Comparison of ENCODE assay signal across 9 mouse cellular contexts in genomic region chr11:96251480-96252031, GRCm38 (mm10). TPM values are rescaled to one million over a fixed set of nuclear protein-coding genes. Genes with fewer than 3 reads are reported as not detected.
DNase-seq lines count a peak whose midpoint lies in the region; ATAC-seq and TF ChIP-seq lines count a peak whose summit lies in the region.
"Had no signal": no experiment of that assay in that cellular context is flagged by ENCODE, and none has a peak within 500 bp of the region (broad histone marks: within the 10 kb centered on the region; RNA-seq: fewer than 3 reads in every experiment).

No protein-coding gene starts in this region.

- 0 out of 2 replicates have a peak overlapping the region, but pooled peaks have one; percentile 8 for H3K4me2 ChIP-seq in lung, postnatal 0 days (replicated peaks; ENCODE audit: low read depth, low read length)
- H3K4me2 ChIP-seq in stomach, embryonic 16.5 days (ENCODE audit: low read depth, low read length), result no peak overlapping the region
- H3K4me2 ChIP-seq in forebrain, embryonic 13.5 days, result no peak overlapping the region
- H3K4me2 ChIP-seq: liver, embryonic 13.5 days had no signal

- DNase-seq in lung, postnatal 0 days (ENCODE audit: low spot score), result no peak
- no peak for DNase-seq in lung, postnatal 10 days
- DNase-seq in embryo, embryonic 11 days, result peak; percentile 42
- peak; percentile 68 for DNase-seq in kidney, postnatal 10 days
- DNase-seq in retina, embryonic 14.5 days (ENCODE audit: low spot score), result no peak
- DNase-seq in right cerebral cortex, adult 18-20 months, result no peak
- DNase-seq: liver, embryonic 13.5 days had no signal

- no peak for ATAC-seq in lung, postnatal 0 days
- no peak for ATAC-seq in stomach, embryonic 16.5 days (ENCODE audit: insufficient read depth, low FRiP score)
- no peak for ATAC-seq in forebrain, embryonic 13.5 days

- 2% methylated on average over 45 of the region's 46 CpGs for WGBS in lung, postnatal 0 days
- WGBS in stomach, embryonic 16.5 days, result 2% methylated on average over 46 of the region's 46 CpGs
- WGBS in forebrain, embryonic 13.5 days, result 2% methylated on average over 46 of the region's 46 CpGs

- peaks cover 66% of the 10 kb centered on the region for H3K27me3 ChIP-seq in lung, postnatal 0 days (replicated peaks; ENCODE audit: insufficient read depth, low read length)
- H3K27me3 ChIP-seq in stomach, embryonic 16.5 days (ENCODE audit: control insufficient read depth, insufficient read depth, low read length), result peaks cover 74% of the 10 kb centered on the region
- peaks cover 100% of the 10 kb centered on the region for H3K27me3 ChIP-seq in forebrain, embryonic 13.5 days

- TF ChIP-seq CTCF in lung, postnatal 0 days (IDR thresholded peaks at IDR 0.05), result no peak

- peak overlapping the region; percentile 2; the same call in 1 of the 2 replicates for H3K4me3 ChIP-seq in lung, postnatal 0 days (ENCODE audit: low read depth, low read length)
- 0 out of 2 replicates have a peak overlapping the region, but pooled peaks have one; percentile 6 for H3K4me3 ChIP-seq in stomach, embryonic 16.5 days (replicated peaks; ENCODE audit: low read length)
- no peak overlapping the region for H3K4me3 ChIP-seq in forebrain, embryonic 13.5 days
- H3K4me3 ChIP-seq: liver, embryonic 13.5 days had no signal

- H3K36me3 ChIP-seq in lung, postnatal 0 days (ENCODE audit: insufficient read depth, low read length), result no peaks in the 10 kb centered on the region
- no peaks in the 10 kb centered on the region for H3K36me3 ChIP-seq in stomach, embryonic 16.5 days (ENCODE audit: control insufficient read depth, insufficient read depth, low read length)
- no peaks in the 10 kb centered on the region for H3K36me3 ChIP-seq in forebrain, embryonic 13.5 days (ENCODE audit: poor library complexity, severe bottlenecking)
- H3K36me3 ChIP-seq: liver, embryonic 13.5 days had no signal

- H3K9me3 ChIP-seq in lung, postnatal 0 days (ENCODE audit: low read length), result no peaks in the 10 kb centered on the region
- no peaks in the 10 kb centered on the region for H3K9me3 ChIP-seq in stomach, embryonic 16.5 days (replicated peaks; ENCODE audit: control insufficient read depth, low read length)
- H3K9me3 ChIP-seq in forebrain, embryonic 13.5 days (replicated peaks), result peaks cover 7% of the 10 kb centered on the region
- H3K9me3 ChIP-seq: liver, embryonic 13.5 days had no signal

- H3K27ac ChIP-seq in lung, postnatal 0 days (ENCODE audit: low read length), result no peak overlapping the region
- no peak overlapping the region for H3K27ac ChIP-seq in stomach, embryonic 16.5 days (ENCODE audit: low read length)
- no peak overlapping the region for H3K27ac ChIP-seq in forebrain, embryonic 13.5 days
- H3K27ac ChIP-seq: liver, embryonic 13.5 days had no signal

- no peaks in the 10 kb centered on the region for H3K4me1 ChIP-seq in lung, postnatal 0 days (ENCODE audit: insufficient read depth, low read depth, low read length)
- H3K4me1 ChIP-seq in stomach, embryonic 16.5 days (ENCODE audit: control insufficient read depth, insufficient read depth, low read length), result no peaks in the 10 kb centered on the region
- no peaks in the 10 kb centered on the region for H3K4me1 ChIP-seq in forebrain, embryonic 13.5 days
- H3K4me1 ChIP-seq: liver, embryonic 13.5 days had no signal

- no peak overlapping the region for H3K9ac ChIP-seq in lung, postnatal 0 days (replicated peaks; ENCODE audit: low read depth)
- H3K9ac ChIP-seq in stomach, embryonic 16.5 days (ENCODE audit: low read length), result no peak overlapping the region
- no peak overlapping the region for H3K9ac ChIP-seq in forebrain, embryonic 13.5 days
- H3K9ac ChIP-seq: liver, embryonic 13.5 days had no signal

- no peak for TF ChIP-seq EP300 in lung, postnatal 0 days (IDR thresholded peaks at IDR 0.05)

RNA-seq across cellular contexts. Expression of gene Hoxb9, which starts 19.7 kb away (rescaled TPM):
- not detected in 2 replicates for polyA plus RNA-seq in lung, postnatal 0 days (2015; fragmentation: Nextera tagmentation; extraction: Ambion mirVana)
- polyA plus RNA-seq in stomach, embryonic 16.5 days (2015; fragmentation: Nextera tagmentation; extraction: Ambion mirVana), result 0.14 and 0.16 TPM in 2 replicates
- not detected in 2 replicates for polyA plus RNA-seq in forebrain, embryonic 13.5 days (2015; fragmentation: Nextera tagmentation; extraction: Ambion mirVana)

RNA-seq across cellular contexts. Expression of gene Hoxb8, which starts 30.1 kb away (rescaled TPM):
- 0.23 and 0.35 TPM in 2 replicates for polyA plus RNA-seq in lung, postnatal 0 days (2015; fragmentation: Nextera tagmentation; extraction: Ambion mirVana)
- 0.44 and 1.5 TPM in 2 replicates for polyA plus RNA-seq in stomach, embryonic 16.5 days (2015; fragmentation: Nextera tagmentation; extraction: Ambion mirVana)
- polyA plus RNA-seq in forebrain, embryonic 13.5 days (2015; fragmentation: Nextera tagmentation; extraction: Ambion mirVana), result not detected in 2 replicates
- polyA plus RNA-seq: liver, embryonic 13.5 days had no signal

RNA-seq across cellular contexts. Expression of gene Hoxb7, which starts 34.9 kb away (rescaled TPM):
- polyA plus RNA-seq in lung, postnatal 0 days (2015; fragmentation: Nextera tagmentation; extraction: Ambion mirVana), result 1.3 and 1.9 TPM in 2 replicates
- 6.3 and 8.3 TPM in 2 replicates for polyA plus RNA-seq in stomach, embryonic 16.5 days (2015; fragmentation: Nextera tagmentation; extraction: Ambion mirVana)
- not detected in 2 replicates for polyA plus RNA-seq in forebrain, embryonic 13.5 days (2015; fragmentation: Nextera tagmentation; extraction: Ambion mirVana)

RNA-seq across cellular contexts. Expression of gene Hoxb6, which starts 40.7 kb away (rescaled TPM):
- 7.3 and 7.4 TPM in 2 replicates for polyA plus RNA-seq in lung, postnatal 0 days (2015; fragmentation: Nextera tagmentation; extraction: Ambion mirVana)
- 5.6 and 8.3 TPM in 2 replicates for polyA plus RNA-seq in stomach, embryonic 16.5 days (2015; fragmentation: Nextera tagmentation; extraction: Ambion mirVana)
- not detected in 2 replicates for polyA plus RNA-seq in forebrain, embryonic 13.5 days (2015; fragmentation: Nextera tagmentation; extraction: Ambion mirVana)

RNA-seq across cellular contexts. Expression of gene Hoxb5, which starts 51.6 kb away (rescaled TPM):
- 16.8 and 17.3 TPM in 2 replicates for polyA plus RNA-seq in lung, postnatal 0 days (2015; fragmentation: Nextera tagmentation; extraction: Ambion mirVana)
- 13.8 TPM in 2 replicates for polyA plus RNA-seq in stomach, embryonic 16.5 days (2015; fragmentation: Nextera tagmentation; extraction: Ambion mirVana)
- polyA plus RNA-seq in forebrain, embryonic 13.5 days (2015; fragmentation: Nextera tagmentation; extraction: Ambion mirVana), result 0.09 TPM in 1 of 2 replicates, not detected in the other

Comparison
In these comparisons a context has a peak if more than half of its experiments do, and no peak if none do; other contexts are left out.
1. DNase-seq: peak in embryo, embryonic 11 days (single experiment) and kidney, postnatal 10 days (single experiment); none in lung, postnatal 0 days (single experiment), lung, postnatal 10 days (single experiment), retina, embryonic 14.5 days (single experiment) and right cerebral cortex, adult 18-20 months (single experiment).